Mouse (Mus musculus) cortical plate, adult 2 months (tissue): ENCODE results near the gene Padi4.

Experiments used
- CTCF ChIP-seq: fragments of 200-500 bp; IDR thresholded peaks from 2 replicates; pipeline ENCODE4 v1.5.1; 2011; ENCODE audit warnings: mild to moderate bottlenecking, control low read depth, low read length; ENCODE audit not compliant: insufficient read depth; ENCODE audit errors: extremely low read depth
- POLR2A ChIP-seq: fragments of 200-500 bp; IDR thresholded peaks from 2 replicates; pipeline ENCODE4 v1.6.1; 2011; ENCODE audit warnings: mild to moderate bottlenecking, low read length, control low read depth; ENCODE audit not compliant: insufficient read depth; ENCODE audit errors: extremely low read depth

GRCm38 (mm10) chr4:140775876-140776275, 1.8 kb upstream of the Padi4 start:
- TF ChIP-seq CTCF (no peak), POLR2A (no peak)
